Mouse (Mus musculus): ENCODE measurements around the gene Xpo5. TPM values are rescaled to one million over a fixed set of nuclear protein-coding genes. Genes with fewer than 3 reads are reported as not detected.

Xpo5 gene
- total and polyA plus RNA-seq, 2 experiments from 2014 or later: 23.2 to 61.5 TPM

DNA sequence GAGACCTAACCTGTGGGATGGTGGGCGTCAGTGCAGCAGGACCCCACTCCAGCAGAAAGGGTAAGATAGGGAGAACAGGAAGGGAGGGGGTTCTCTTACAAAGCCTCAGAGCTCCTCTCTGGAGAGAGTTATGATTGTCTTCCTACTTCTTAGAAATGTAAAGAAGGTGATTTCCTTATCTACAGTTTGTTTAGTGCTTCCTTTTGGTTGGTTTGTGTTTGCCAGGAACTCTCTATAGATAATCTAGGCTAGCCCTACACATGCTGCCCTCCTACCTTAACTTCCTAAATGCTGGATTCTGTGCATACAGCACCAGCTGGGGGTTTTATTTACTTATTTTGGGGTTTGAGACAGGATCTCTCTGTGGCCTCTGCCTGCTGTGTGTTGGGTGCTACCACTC is 33.5 kb downstream of the Xpo5 start:
- WGBS: 100% methylated on average over 1 of the region's 1 CpGs
- H3K36me3 ChIP-seq (ENCODE audit: insufficient read depth): peaks cover 81% of the 10 kb centered on the region
- ATAC-seq: no peak
- H3K4me2 ChIP-seq (ENCODE audit: low read depth): no peak overlapping the region
- H3K4me1 ChIP-seq (ENCODE audit: insufficient read depth): no peaks in the 10 kb centered on the region
- H3K9ac ChIP-seq: no peak overlapping the region
- no peaks in the 10 kb centered on the region for H3K27me3 ChIP-seq (ENCODE audit: insufficient read depth, low read length)
- DNase-seq: no peak
- H3K27ac ChIP-seq (ENCODE audit: low read depth, low read length): no peak overlapping the region
- no peak overlapping the region for H3K4me3 ChIP-seq (ENCODE audit: low read depth, low read length)
- no peak for TF ChIP-seq CTCF (IDR thresholded peaks at IDR 0.05; ENCODE audit: low read depth)
- no peaks in the 10 kb centered on the region for H3K9me3 ChIP-seq (ENCODE audit: low read length)

DNA sequence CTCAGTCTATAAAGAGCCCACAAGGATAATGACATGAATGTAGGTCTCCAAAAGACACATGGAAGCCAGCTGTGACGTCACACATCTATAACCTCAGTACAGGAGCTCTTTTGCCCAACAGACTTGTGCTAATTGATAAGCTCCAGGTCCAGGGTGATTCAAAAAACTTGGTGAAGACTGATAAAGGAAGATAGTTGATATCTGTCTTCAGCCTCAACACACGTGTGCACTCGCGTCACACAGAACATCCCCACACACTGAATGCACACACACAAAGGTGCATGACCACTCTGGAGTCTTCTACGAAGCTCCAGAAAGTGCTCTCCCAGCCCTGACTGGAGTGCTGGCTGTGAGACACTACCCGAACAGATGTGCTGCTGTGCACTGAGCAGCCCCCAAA is 34.5 kb downstream of the Xpo5 start:
- Histone ChIP-seq H3K9me3 (ENCODE audit: low read length) (no peaks in the 10 kb centered on the region), H3K9ac (no peak overlapping the region), H3K4me3 (ENCODE audit: low read depth, low read length) (no peak overlapping the region), H3K27ac (ENCODE audit: low read depth, low read length) (no peak overlapping the region), H3K4me1 (ENCODE audit: insufficient read depth) (no peaks in the 10 kb centered on the region), H3K4me2 (ENCODE audit: low read depth) (no peak overlapping the region), H3K27me3 (ENCODE audit: insufficient read depth, low read length) (no peaks in the 10 kb centered on the region), H3K36me3 (ENCODE audit: insufficient read depth) (peaks cover 87% of the 10 kb centered on the region)
- no peak for TF ChIP-seq CTCF (IDR thresholded peaks at IDR 0.05; ENCODE audit: low read depth)
- ATAC-seq (no peak), DNase-seq (no peak)
- 89% methylated on average over 6 of the region's 6 CpGs for WGBS

DNA sequence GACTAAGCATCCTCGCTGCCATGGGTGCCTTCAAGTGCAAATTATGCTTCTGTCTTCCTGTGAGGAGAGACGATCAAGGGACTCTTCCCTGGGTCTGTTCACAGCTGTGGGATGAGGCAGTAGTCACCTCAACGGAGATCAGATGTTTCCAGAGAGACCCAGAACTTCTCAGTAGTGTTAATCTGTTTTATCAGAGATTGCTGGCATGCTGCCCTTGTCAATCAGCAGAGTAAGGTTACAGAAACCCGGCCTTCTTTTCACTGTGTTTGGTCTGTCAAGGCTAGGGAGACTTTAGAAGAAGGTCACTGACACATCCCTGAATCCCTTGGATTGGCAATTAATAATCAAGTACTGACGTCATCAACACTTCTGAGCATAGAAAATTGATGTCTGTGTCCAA is 34.9 kb downstream of the Xpo5 start:
- no peak for ATAC-seq
- H3K4me1 ChIP-seq (ENCODE audit: insufficient read depth): no peaks in the 10 kb centered on the region
- no peak overlapping the region for H3K4me3 ChIP-seq (ENCODE audit: low read depth, low read length)
- no peak overlapping the region for H3K27ac ChIP-seq (ENCODE audit: low read depth, low read length)
- no peak overlapping the region for H3K9ac ChIP-seq
- DNase-seq: no peak
- TF ChIP-seq CTCF (IDR thresholded peaks at IDR 0.05; ENCODE audit: low read depth): no peak
- WGBS: 82% methylated on average over 5 of the region's 5 CpGs
- no peaks in the 10 kb centered on the region for H3K9me3 ChIP-seq (ENCODE audit: low read length)
- no peaks in the 10 kb centered on the region for H3K27me3 ChIP-seq (ENCODE audit: insufficient read depth, low read length)
- H3K4me2 ChIP-seq (ENCODE audit: low read depth): no peak overlapping the region
- peaks cover 88% of the 10 kb centered on the region for H3K36me3 ChIP-seq (ENCODE audit: insufficient read depth)

DNA sequence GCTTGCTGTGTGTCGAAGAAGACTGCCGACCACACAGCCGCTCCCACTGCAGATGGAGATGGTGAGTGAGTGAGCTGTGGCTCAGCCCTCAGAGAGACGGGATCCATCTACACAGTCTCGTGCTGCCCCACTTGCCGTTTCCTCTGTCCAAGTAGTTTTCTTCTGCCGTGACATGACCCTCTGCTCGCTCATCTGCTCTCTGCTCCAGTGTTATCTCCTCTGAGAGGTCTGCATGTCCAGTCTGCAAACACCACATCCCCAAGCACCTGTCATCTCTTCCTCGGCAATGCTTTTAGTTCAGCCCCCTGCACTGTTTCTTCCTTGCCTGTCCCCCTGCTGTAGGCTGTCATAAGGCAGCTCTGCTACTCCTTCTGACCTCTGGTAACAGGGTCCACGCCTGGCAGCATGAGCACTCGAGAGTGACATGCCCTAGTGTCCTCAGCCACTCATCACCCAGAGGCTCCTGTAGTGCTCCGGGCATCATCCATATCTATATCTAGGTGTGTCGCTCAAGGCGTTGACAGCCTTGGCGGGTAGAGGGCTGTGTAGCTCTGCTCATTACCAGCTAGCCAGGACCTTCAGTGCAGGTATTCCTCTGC is 37.0 kb downstream of the Xpo5 start:
- WGBS: 92% methylated on average over 15 of the region's 15 CpGs
- Histone ChIP-seq H3K4me3 (ENCODE audit: low read depth, low read length) (no peak overlapping the region), H3K27ac (ENCODE audit: low read depth, low read length) (no peak overlapping the region), H3K9me3 (ENCODE audit: low read length) (no peaks in the 10 kb centered on the region), H3K36me3 (ENCODE audit: insufficient read depth) (peaks cover 90% of the 10 kb centered on the region), H3K4me2 (ENCODE audit: low read depth) (no peak overlapping the region), H3K27me3 (ENCODE audit: insufficient read depth, low read length) (no peaks in the 10 kb centered on the region), H3K9ac (no peak overlapping the region), H3K4me1 (ENCODE audit: insufficient read depth) (no peaks in the 10 kb centered on the region)
- no peak for ATAC-seq
- no peak for TF ChIP-seq CTCF (IDR thresholded peaks at IDR 0.05; ENCODE audit: low read depth)
- DNase-seq: no peak

DNA sequence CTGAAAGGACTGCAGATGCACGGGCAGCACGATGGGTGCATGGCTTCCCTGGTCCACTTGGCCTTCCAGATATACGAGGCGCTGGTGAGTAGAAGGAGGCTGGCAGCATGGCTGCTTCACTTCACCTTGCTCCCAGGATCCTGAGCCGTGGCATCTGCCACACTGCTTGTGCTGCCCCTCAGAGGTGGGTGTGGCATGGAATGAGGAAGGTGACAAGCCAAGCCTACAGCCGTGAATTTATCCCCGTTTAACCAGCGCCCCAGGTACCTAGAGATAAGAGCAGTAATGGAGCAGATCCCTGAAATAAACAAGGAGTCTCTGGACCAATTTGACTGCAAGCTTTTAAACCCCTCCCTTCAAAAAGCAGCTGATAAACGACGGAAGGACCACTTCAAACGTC is 38.9 kb downstream of the Xpo5 start:
- H3K4me3 ChIP-seq (ENCODE audit: low read depth, low read length): no peak overlapping the region
- 81% methylated on average over 11 of the region's 11 CpGs for WGBS
- no peaks in the 10 kb centered on the region for H3K27me3 ChIP-seq (ENCODE audit: insufficient read depth, low read length)
- no peak for ATAC-seq
- H3K9me3 ChIP-seq (ENCODE audit: low read length): no peaks in the 10 kb centered on the region
- peaks cover 94% of the 10 kb centered on the region for H3K36me3 ChIP-seq (ENCODE audit: insufficient read depth)
- no peak overlapping the region for H3K4me2 ChIP-seq (ENCODE audit: low read depth)
- H3K9ac ChIP-seq: no peak overlapping the region
- H3K27ac ChIP-seq (ENCODE audit: low read depth, low read length): no peak overlapping the region
- no peaks in the 10 kb centered on the region for H3K4me1 ChIP-seq (ENCODE audit: insufficient read depth)
- DNase-seq: no peak
- TF ChIP-seq CTCF (IDR thresholded peaks at IDR 0.05; ENCODE audit: low read depth): no peak

DNA sequence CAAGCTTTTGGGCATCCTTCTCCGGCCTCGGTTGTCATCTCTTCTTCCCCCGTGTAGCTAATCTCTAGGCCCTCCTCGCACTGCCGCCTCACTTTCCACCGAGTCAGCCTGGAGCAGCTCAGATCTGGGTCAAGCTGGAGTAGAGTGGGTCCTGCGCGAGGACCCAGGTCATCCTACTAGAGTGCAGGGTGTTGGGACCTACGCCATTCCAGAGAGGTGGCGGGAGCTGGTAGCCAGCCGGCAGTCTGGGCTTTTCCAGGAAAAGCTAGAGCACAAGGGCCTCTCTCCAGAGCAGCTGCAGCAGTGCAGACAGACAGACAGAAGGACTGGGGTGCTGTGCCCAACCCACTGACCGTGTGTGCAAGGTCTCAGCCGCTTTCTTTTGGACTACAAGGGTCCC is 39.7 kb downstream of the Xpo5 start:
- peaks cover 7% of the 10 kb centered on the region for H3K4me1 ChIP-seq (ENCODE audit: insufficient read depth)
- no peak for TF ChIP-seq CTCF (IDR thresholded peaks at IDR 0.05; ENCODE audit: low read depth)
- H3K9ac ChIP-seq: no peak overlapping the region
- no peaks in the 10 kb centered on the region for H3K9me3 ChIP-seq (ENCODE audit: low read length)
- ATAC-seq (no peak), DNase-seq (no peak)
- no peak overlapping the region for H3K4me3 ChIP-seq (ENCODE audit: low read depth, low read length)
- 87% methylated on average over 13 of the region's 13 CpGs for WGBS
- H3K4me2 ChIP-seq (ENCODE audit: low read depth): no peak overlapping the region
- no peak overlapping the region for H3K27ac ChIP-seq (ENCODE audit: low read depth, low read length)
- H3K36me3 ChIP-seq (ENCODE audit: insufficient read depth): peaks cover 88% of the 10 kb centered on the region
- no peaks in the 10 kb centered on the region for H3K27me3 ChIP-seq (ENCODE audit: insufficient read depth, low read length)

DNA sequence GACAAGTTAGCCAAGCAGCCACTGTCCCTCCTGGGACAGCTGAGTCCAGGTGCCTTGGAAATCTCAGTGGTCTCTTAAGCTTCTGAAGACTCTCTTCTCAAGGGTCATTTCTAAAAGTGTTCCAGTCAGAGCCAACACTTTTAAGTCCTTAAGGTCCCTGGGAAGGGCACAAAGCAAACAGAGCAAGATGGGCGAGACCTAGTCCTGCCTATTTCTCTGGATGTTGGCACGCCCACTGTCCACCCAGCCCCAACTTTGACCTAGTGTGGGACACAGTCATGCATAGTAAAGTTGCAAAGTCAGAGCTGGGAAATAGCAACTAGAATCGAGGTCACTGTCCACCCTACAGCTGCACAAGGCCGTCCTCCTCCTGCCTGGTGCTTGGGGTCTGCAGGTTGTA is 40.4 kb downstream of the Xpo5 start:
- TF ChIP-seq CTCF (IDR thresholded peaks at IDR 0.05; ENCODE audit: low read depth): no peak
- peaks cover 7% of the 10 kb centered on the region for H3K4me1 ChIP-seq (ENCODE audit: insufficient read depth)
- no peaks in the 10 kb centered on the region for H3K27me3 ChIP-seq (ENCODE audit: insufficient read depth, low read length)
- H3K27ac ChIP-seq (ENCODE audit: low read depth, low read length): no peak overlapping the region
- no peak for ATAC-seq
- H3K9ac ChIP-seq: no peak overlapping the region
- 85% methylated on average over 4 of the region's 4 CpGs for WGBS
- H3K4me3 ChIP-seq (ENCODE audit: low read depth, low read length): no peak overlapping the region
- H3K4me2 ChIP-seq (ENCODE audit: low read depth): no peak overlapping the region
- no peaks in the 10 kb centered on the region for H3K9me3 ChIP-seq (ENCODE audit: low read length)
- DNase-seq: no peak
- peaks cover 81% of the 10 kb centered on the region for H3K36me3 ChIP-seq (ENCODE audit: insufficient read depth)

Data from forebrain, postnatal 0 days (tissue).